Mouse (Mus musculus) heart, embryonic 14.5 days (tissue): Measurements from ENCODE around the gene Il27. TPM values are rescaled to one million over a fixed set of nuclear protein-coding genes. Genes with fewer than 3 reads are reported as not detected.
"Not testable (repeated sequence)": the region's sequence is repeated elsewhere in the genome, so short reads cannot be mapped to it uniquely, and the experiment has no call there.

Experiments
- ATAC-seq: fragments of 200-750 bp; cut with Nextera tagmentation; 2 replicates; pipeline ENCODE4 v1.8.0; 2017; ENCODE audit warnings: low read depth, moderate TSS enrichment; ENCODE audit not compliant: insufficient number of reproducible peaks, insufficient read depth, low FRiP score
- H3K27ac ChIP-seq, 2 experiments: fragments of 200-500 bp in 1 of 2; fragments of 300-500 bp in 1 of 2; sonication (generic) in 1 of 2; replicated peaks in 1 of 2; 2 replicates each; pipeline ENCODE4 v1.5.1; 2012 to 2014; ENCODE audit warnings: low read depth in 2 of 2, low read length in 2 of 2, control low read depth in 1 of 2, mild to moderate bottlenecking in 1 of 2, mixed read lengths in 1 of 2; ENCODE audit not compliant: control insufficient read depth in 1 of 2, insufficient read depth in 1 of 2
- H3K27me3 ChIP-seq: fragments of 300-500 bp; sonication (generic); 2 replicates; pipeline ENCODE4 v1.6.1; 2014; ENCODE audit warnings: mild to moderate bottlenecking, low read length, control low read depth; ENCODE audit not compliant: control insufficient read depth, insufficient read depth
- H3K36me3 ChIP-seq: fragments of 300-500 bp; sonication (generic); 2 replicates; pipeline ENCODE4 v1.6.1; 2014; ENCODE audit warnings: mild to moderate bottlenecking, control low read depth, low read length, mixed read lengths; ENCODE audit not compliant: control insufficient read depth, insufficient read depth
- H3K4me1 ChIP-seq, 2 experiments: fragments of 200-500 bp in 1 of 2; fragments of 300-500 bp in 1 of 2; sonication (generic) in 1 of 2; 2 replicates each; pipeline ENCODE4 v1.6.1; 2012 to 2014; ENCODE audit warnings: low read length in 2 of 2, control low read depth in 1 of 2, mixed read lengths in 1 of 2; ENCODE audit not compliant: control insufficient read depth in 2 of 2, insufficient read depth in 2 of 2
- H3K4me2 ChIP-seq: fragments of 300-500 bp; sonication (generic); 2 replicates; pipeline ENCODE4 v1.6.1; 2014; ENCODE audit warnings: mild to moderate bottlenecking, low read length
- H3K4me3 ChIP-seq, 2 experiments: fragments of 200-500 bp in 1 of 2; fragments of 300-500 bp in 1 of 2; sonication (generic) in 1 of 2; 2 replicates each; pipeline ENCODE4 v1.5.1; 2012 to 2014; ENCODE audit warnings: low read length in 2 of 2, mild to moderate bottlenecking in 2 of 2, control low read depth in 1 of 2, low read depth in 1 of 2, moderate library complexity in 1 of 2; ENCODE audit not compliant: control insufficient read depth in 1 of 2, insufficient read depth in 1 of 2
- H3K9ac ChIP-seq: fragments of 300-500 bp; sonication (generic); 2 replicates; pipeline ENCODE4 v1.6.1; 2014; ENCODE audit warnings: mild to moderate bottlenecking, low read length
- H3K9me3 ChIP-seq: fragments of 300-500 bp; sonication (generic); 2 replicates; pipeline ENCODE4 v1.6.1; 2016; ENCODE audit warnings: low read length, control low read depth; ENCODE audit not compliant: control insufficient read depth
- WGBS: fragments of 180-500 bp; shearing (Covaris S2); extraction: QIAGEN DNeasy Blood & Tissue Kit; methylation state at CpG from one replicate; pipeline ENCODE4 v1.1.7; 2014; 5-methylcytosine and 5-hydroxymethylcytosine counted together
- polyA plus RNA-seq: library from polyadenylated mRNA; unstranded; fragments of >200 nt; fragmentation: Nextera tagmentation; extraction: Ambion mirVana; gene quantifications from 2 replicates; pipeline ENCODE4 v1.2.1, GENCODE M21; 2014

Il27 gene
- not detected in 2 replicates for polyA plus RNA-seq

- no peak for ATAC-seq
- WGBS = 77% methylated on average over 11 of the region's 11 CpGs
- no peaks in the 10 kb centered on the region for H3K36me3 ChIP-seq
- no peaks in the 10 kb centered on the region for H3K4me1 ChIP-seq
- no peak within 1 kb of the TSS for H3K4me3 ChIP-seq
- H3K4me2 ChIP-seq = no peak within 1 kb of the TSS
- no peak within 1 kb of the TSS for H3K9ac ChIP-seq
- H3K27ac ChIP-seq = no peak within 1 kb of the TSS
- no peaks in the 10 kb centered on the region for H3K9me3 ChIP-seq
- H3K27me3 ChIP-seq = peaks cover 11% of the 10 kb centered on the region; the same call in 1 of the 2 replicates
Measured at GRCm38 (mm10) chr7:126594862-126595561, at the start of gene Il27. Il27 (minus strand) TSS chr7:126594941.

- Histone ChIP-seq H3K4me1 (peaks cover 0 to 5% of the 10 kb centered on the region in 2 experiments; a peak in 2 of 4 replicates), H3K9ac (no peak overlapping the region), H3K9me3 (no peaks in the 10 kb centered on the region), H3K36me3 (no peaks in the 10 kb centered on the region), H3K4me2 (no peak overlapping the region), H3K27ac (no peak overlapping the region), H3K4me3 (no peak overlapping the region), H3K27me3 (no peaks in the 10 kb centered on the region; the same call in 1 of the 2 replicates)
- WGBS = 61% methylated on average over 3 of the region's 3 CpGs
- ATAC-seq = no peak
Measured at GRCm38 (mm10) chr7:126644345-126644744, 49.6 kb upstream of the Il27 start.

GRCm38 (mm10) chr7:126643244-126643617, 48.5 kb upstream of the Il27 start:
- not testable (repeated sequence) for H3K4me1 ChIP-seq, H3K4me2 ChIP-seq, H3K27ac ChIP-seq, H3K4me3 ChIP-seq, H3K9ac ChIP-seq, H3K36me3 ChIP-seq, H3K9me3 ChIP-seq, H3K27me3 ChIP-seq, ATAC-seq
- WGBS = 68% methylated on average over 2 of the region's 3 CpGs

GRCm38 (mm10) chr7:126642545-126643243, 48.0 kb upstream of the Il27 start:
- H3K9ac ChIP-seq = no peak overlapping the region
- no peaks in the 10 kb centered on the region for H3K9me3 ChIP-seq
- no peak overlapping the region for H3K4me2 ChIP-seq
- H3K27me3 ChIP-seq = no peaks in the 10 kb centered on the region; the same call in 1 of the 2 replicates
- H3K4me3 ChIP-seq = no peak overlapping the region
- H3K27ac ChIP-seq = no peak overlapping the region
- 73% methylated on average over 5 of the region's 5 CpGs for WGBS
- ATAC-seq = no peak
- no peaks in the 10 kb centered on the region for H3K36me3 ChIP-seq
- no peaks in the 10 kb centered on the region; a peak in 1 of 4 replicates for H3K4me1 ChIP-seq

- H3K9ac ChIP-seq = no peak overlapping the region
- ATAC-seq = no peak
- H3K27me3 ChIP-seq = no peaks in the 10 kb centered on the region; the same call in 1 of the 2 replicates
- no peaks in the 10 kb centered on the region for H3K36me3 ChIP-seq
- WGBS = 13% methylated on average over 4 of the region's 4 CpGs
- no peaks in the 10 kb centered on the region for H3K4me1 ChIP-seq
- no peak overlapping the region for H3K27ac ChIP-seq
- H3K4me2 ChIP-seq = no peak overlapping the region
- no peaks in the 10 kb centered on the region for H3K9me3 ChIP-seq
- no peak overlapping the region for H3K4me3 ChIP-seq
Measured at GRCm38 (mm10) chr7:126636733-126637520, 42.2 kb upstream of the Il27 start.

- no peak for ATAC-seq
- H3K9me3 ChIP-seq = no peaks in the 10 kb centered on the region
- H3K27ac ChIP-seq = no peak overlapping the region
- H3K4me2 ChIP-seq = no peak overlapping the region
- H3K4me3 ChIP-seq = no peak overlapping the region
- H3K36me3 ChIP-seq = no peaks in the 10 kb centered on the region
- H3K4me1 ChIP-seq = no peaks in the 10 kb centered on the region
- H3K9ac ChIP-seq = no peak overlapping the region
- no peaks in the 10 kb centered on the region; the same call in 1 of the 2 replicates for H3K27me3 ChIP-seq
Measured at GRCm38 (mm10) chr7:126635375-126635774, 40.6 kb upstream of the Il27 start.

GRCm38 (mm10) chr7:126632478-126632877, 37.7 kb upstream of the Il27 start:
- 53% methylated on average over 2 of the region's 2 CpGs for WGBS
- no peak overlapping the region for H3K4me2 ChIP-seq

More at GRCm38 (mm10) chr7:126632478-126632877, 37.7 kb upstream of the Il27 start:
- H3K27me3 ChIP-seq = no peaks in the 10 kb centered on the region
- no peak overlapping the region for H3K9ac ChIP-seq
- no peak overlapping the region for H3K27ac ChIP-seq
- H3K4me1 ChIP-seq = no peaks in the 10 kb centered on the region; a peak in 1 of 4 replicates
- no peak for ATAC-seq
- H3K36me3 ChIP-seq = no peaks in the 10 kb centered on the region
- H3K9me3 ChIP-seq = no peaks in the 10 kb centered on the region
- H3K4me3 ChIP-seq = no peak overlapping the region
